Mouse (Mus musculus) hindbrain, embryonic 13.5 days (tissue): ENCODE results near the gene Hjurp. TPM values are rescaled to one million over a fixed set of nuclear protein-coding genes. Genes with fewer than 3 reads are reported as not detected.

Experiments used
- ATAC-seq: fragments of 200-750 bp; cut with Nextera tagmentation; 2 replicates; pipeline ENCODE4 v1.8.0; 2017; ENCODE audit warnings: moderate TSS enrichment; ENCODE audit not compliant: low FRiP score
- H3K27ac ChIP-seq: fragments of 300-500 bp; sonication (generic); 2 replicates; pipeline ENCODE4 v1.5.1; 2015; ENCODE audit warnings: inconsistent platforms, mild to moderate bottlenecking, moderate library complexity
- H3K27me3 ChIP-seq: fragments of 300-500 bp; sonication (generic); 2 replicates; pipeline ENCODE4 v1.6.1; 2015; ENCODE audit warnings: mild to moderate bottlenecking, inconsistent platforms
- H3K36me3 ChIP-seq: fragments of 300-500 bp; sonication (generic); 2 replicates; pipeline ENCODE4 v1.6.1; 2015; ENCODE audit warnings: mild to moderate bottlenecking, inconsistent platforms
- H3K4me1 ChIP-seq: fragments of 300-500 bp; sonication (generic); replicated peaks from 2 replicates; pipeline ENCODE4 v1.6.1; 2015; ENCODE audit warnings: inconsistent platforms
- H3K4me2 ChIP-seq: fragments of 300-500 bp; sonication (generic); 2 replicates; pipeline ENCODE4 v1.6.1; 2015; ENCODE audit warnings: inconsistent platforms, mild to moderate bottlenecking, moderate library complexity
- H3K4me3 ChIP-seq: fragments of 300-500 bp; sonication (generic); 2 replicates; pipeline ENCODE4 v1.5.1; 2015; ENCODE audit warnings: mild to moderate bottlenecking, inconsistent platforms
- H3K9ac ChIP-seq: fragments of 300-500 bp; sonication (generic); 2 replicates; pipeline ENCODE4 v1.6.1; 2015; ENCODE audit warnings: mild to moderate bottlenecking, inconsistent platforms
- H3K9me3 ChIP-seq: fragments of 300-500 bp; sonication (generic); 2 replicates; pipeline ENCODE4 v1.6.1; 2016; ENCODE audit warnings: inconsistent platforms
- WGBS: fragments of 180-500 bp; shearing (Covaris S2); methylation state at CpG from one replicate; pipeline ENCODE4 v1.1.7; 2015; 5-methylcytosine and 5-hydroxymethylcytosine counted together
- polyA plus RNA-seq: library from polyadenylated mRNA; unstranded; fragments of >200 nt; fragmentation: Nextera tagmentation; extraction: Ambion mirVana; gene quantifications from 2 replicates; pipeline ENCODE4 v1.2.1, GENCODE M21; 2015

Gene Hjurp
- polyA plus RNA-seq, 1 experiment from 2014 or later: 82.0 TPM

DNA sequence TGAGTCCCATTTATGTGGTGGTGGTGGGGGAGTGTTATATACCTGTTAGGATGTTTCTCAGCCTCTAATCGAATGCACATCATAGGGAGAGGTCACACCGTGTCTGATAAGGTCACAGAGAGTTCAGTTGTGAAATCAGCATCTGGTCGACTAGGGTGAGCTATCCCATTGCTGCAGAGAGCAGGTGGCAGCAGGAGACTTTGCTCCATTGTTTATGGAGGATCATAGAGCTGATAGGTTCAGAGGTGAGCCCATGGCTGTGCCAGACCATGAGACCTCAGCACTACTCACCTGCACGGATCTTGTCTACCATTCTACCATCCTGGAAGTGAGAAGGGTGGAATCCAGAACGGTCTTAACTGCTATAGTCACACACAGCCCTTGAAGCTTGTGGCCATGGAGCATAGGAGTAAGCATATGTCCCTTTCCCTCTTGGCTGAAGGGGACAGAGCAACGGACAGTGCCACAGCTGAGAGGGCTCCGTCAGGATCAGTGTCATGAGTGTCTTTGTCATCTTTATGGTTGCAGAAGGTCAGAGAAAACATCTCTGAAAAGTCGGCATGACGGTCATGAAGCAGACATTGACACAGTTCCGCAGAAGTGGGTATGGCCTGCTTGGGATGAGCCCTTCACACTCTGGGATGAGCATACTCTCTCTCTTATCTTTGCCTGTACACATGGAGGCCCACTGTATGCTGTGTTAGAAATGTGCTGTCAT, 7.0 kb upstream of the Hjurp start:
- Histone ChIP-seq H3K36me3 (no peaks in the 10 kb centered on the region), H3K4me3 (no peak overlapping the region), H3K9me3 (peaks cover 57% of the 10 kb centered on the region), H3K27me3 (no peaks in the 10 kb centered on the region), H3K4me1 (no peaks in the 10 kb centered on the region), H3K9ac (no peak overlapping the region), H3K4me2 (no peak overlapping the region), H3K27ac (no peak overlapping the region)
- ATAC-seq: peak; percentile 44
- WGBS: 63% methylated on average over 10 of the region's 10 CpGs

- WGBS: 81% methylated on average over 15 of the region's 15 CpGs
- no peaks in the 10 kb centered on the region for H3K36me3 ChIP-seq
- H3K9me3 ChIP-seq: peaks cover 55% of the 10 kb centered on the region
- no peak overlapping the region for H3K9ac ChIP-seq
- H3K27me3 ChIP-seq: no peaks in the 10 kb centered on the region
- H3K27ac ChIP-seq: no peak overlapping the region
- no peak for ATAC-seq
- no peak overlapping the region for H3K4me3 ChIP-seq
- H3K4me2 ChIP-seq: no peak overlapping the region
- H3K4me1 ChIP-seq: no peaks in the 10 kb centered on the region
Measured at GRCm38 (mm10) chr1:88283376-88284227, 6.2 kb upstream of the Hjurp start.

DNA sequence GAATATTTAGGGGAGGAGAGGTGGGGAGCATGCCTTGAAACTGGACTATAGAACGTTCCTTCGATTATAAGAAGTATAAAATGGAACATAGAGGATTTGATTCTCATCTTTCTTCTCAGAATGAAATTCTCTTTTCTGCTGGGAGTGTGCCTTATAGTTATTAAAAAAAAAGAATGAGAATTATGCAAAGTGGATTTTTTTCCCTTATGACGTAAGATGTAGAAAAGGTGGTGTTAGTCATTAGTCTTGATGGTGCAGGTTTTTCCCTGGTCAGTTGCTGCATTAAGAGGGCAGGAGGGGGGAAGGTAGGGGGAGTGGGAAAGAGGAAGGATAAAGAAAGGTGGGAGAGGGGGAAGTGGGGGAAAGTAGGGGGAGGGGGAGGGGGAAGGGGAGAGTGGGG, 4.9 kb upstream of the Hjurp start:
- no peak for ATAC-seq
- H3K4me1 ChIP-seq: peaks cover 7% of the 10 kb centered on the region
- 58% methylated on average over 3 of the region's 3 CpGs for WGBS
- H3K36me3 ChIP-seq: no peaks in the 10 kb centered on the region
- no peak overlapping the region for H3K27ac ChIP-seq
- H3K9me3 ChIP-seq: peaks cover 46% of the 10 kb centered on the region
- no peak overlapping the region for H3K9ac ChIP-seq
- H3K4me3 ChIP-seq: no peak overlapping the region
- H3K4me2 ChIP-seq: no peak overlapping the region
- H3K27me3 ChIP-seq: no peaks in the 10 kb centered on the region

GRCm38 (mm10) chr1:88280006-88280690, 2.7 kb upstream of the Hjurp start:
- H3K36me3 ChIP-seq: 0 out of 2 replicates have a peak, but pooled peaks cover under 1% of the 10 kb centered on the region
- no peak overlapping the region for H3K27ac ChIP-seq
- ATAC-seq: no peak
- H3K9me3 ChIP-seq: peaks cover 32% of the 10 kb centered on the region
- H3K4me3 ChIP-seq: no peak overlapping the region
- 76% methylated on average over 15 of the region's 15 CpGs for WGBS
- no peaks in the 10 kb centered on the region for H3K27me3 ChIP-seq
- no peak overlapping the region for H3K4me2 ChIP-seq
- peaks cover 27% of the 10 kb centered on the region for H3K4me1 ChIP-seq
- H3K9ac ChIP-seq: no peak overlapping the region

DNA sequence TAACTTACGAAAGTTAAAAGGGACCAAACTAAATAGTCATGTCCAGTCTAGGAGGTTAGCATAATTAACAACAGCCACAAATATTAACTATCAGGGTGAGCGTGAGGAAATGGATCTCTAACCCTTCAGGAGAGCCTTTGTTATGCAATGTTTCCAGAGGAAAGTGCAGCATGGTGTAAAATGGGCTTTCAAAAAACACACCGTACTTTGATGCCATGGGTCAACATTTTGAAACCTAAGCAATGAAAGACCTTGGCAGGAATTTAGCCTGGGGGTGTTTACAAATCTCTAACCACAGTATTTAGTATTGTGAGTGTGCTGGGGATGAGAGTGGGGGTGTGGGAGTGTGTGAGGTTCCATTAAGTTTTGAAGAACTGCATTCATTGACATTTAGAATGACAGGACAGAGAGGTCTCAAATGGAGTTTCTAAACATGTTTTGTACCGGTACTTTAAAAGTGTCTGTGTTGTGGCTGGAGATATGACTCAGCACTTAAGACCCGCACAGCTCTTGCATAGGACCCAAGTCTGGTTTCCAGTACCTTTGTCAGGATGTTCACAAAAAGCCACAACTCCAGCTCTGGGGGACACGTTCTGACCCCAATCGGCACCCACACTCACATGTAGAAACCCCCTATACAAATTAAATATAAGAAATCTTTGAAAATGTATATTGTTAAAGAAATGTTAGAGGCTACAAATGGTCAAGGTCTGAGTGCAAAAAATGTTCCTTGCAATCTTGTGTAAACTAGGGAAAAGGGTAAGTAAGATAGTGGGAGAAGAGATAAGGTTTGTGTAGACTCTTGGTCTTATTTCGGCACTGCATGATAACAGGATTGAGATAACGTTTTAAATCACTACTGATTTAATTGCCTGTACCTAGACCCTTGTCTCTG, 1.9 kb upstream of the Hjurp start:
- WGBS: 73% methylated on average over 9 of the region's 9 CpGs
- Histone ChIP-seq H3K36me3 (peaks cover 9% of the 10 kb centered on the region), H3K27me3 (no peaks in the 10 kb centered on the region), H3K9me3 (peaks cover 25% of the 10 kb centered on the region), H3K4me3 (no peak overlapping the region), H3K4me2 (no peak overlapping the region), H3K27ac (no peak overlapping the region), H3K4me1 (peaks cover 30% of the 10 kb centered on the region), H3K9ac (no peak overlapping the region)
- ATAC-seq: no peak

DNA sequence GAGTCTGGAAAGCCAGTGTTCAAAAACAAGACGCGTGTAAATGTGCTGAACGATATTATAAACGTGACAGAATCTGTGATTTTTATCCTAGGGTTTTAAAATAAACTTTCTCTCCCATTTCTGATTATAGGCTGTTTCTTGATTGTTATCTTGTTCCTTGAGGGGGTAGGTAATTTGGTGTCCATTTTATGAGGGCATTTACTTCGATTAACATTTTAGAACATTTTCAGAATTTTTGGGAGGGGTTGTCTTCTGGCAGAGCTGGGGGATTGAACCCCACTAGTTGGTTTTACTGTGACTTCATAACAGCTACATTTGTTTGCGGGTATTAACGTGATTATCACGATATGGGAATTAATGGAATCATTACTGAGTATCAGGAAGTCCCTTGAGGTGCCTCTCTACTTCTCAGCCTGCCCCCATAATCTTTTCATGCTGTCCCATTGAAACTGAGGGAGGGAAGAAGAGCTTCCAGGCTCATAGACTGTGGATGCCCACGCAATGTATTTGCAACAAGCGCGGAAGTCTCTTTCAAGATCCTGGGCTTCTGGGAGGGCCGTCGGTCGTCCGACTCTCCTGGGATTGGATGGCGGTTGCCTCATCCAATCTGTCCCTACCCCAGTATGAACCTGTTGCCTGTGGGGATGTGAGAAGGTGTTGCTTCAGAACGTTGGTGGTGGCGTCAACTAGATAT, 532 bp upstream of the Hjurp start:
- H3K4me1 ChIP-seq: peaks cover 30% of the 10 kb centered on the region
- H3K9ac ChIP-seq: peak overlapping the region; percentile 76
- H3K4me2 ChIP-seq: peak overlapping the region; percentile 54
- H3K4me3 ChIP-seq: peak overlapping the region; percentile 47
- peak; percentile 23 for ATAC-seq
- peaks cover 20% of the 10 kb centered on the region for H3K36me3 ChIP-seq
- peaks cover 12% of the 10 kb centered on the region; the same call in 1 of the 2 replicates for H3K9me3 ChIP-seq
- peak overlapping the region; percentile 69 for H3K27ac ChIP-seq
- H3K27me3 ChIP-seq: no peaks in the 10 kb centered on the region
- 67% methylated on average over 18 of the region's 18 CpGs for WGBS

- Histone ChIP-seq H3K27me3 (no peaks in the 10 kb centered on the region), H3K4me2 (peak overlapping the region; percentile 54), H3K4me3 (peak overlapping the region; percentile 47), H3K9ac (peak overlapping the region; percentile 76), H3K27ac (peak overlapping the region; percentile 69), H3K4me1 (peaks cover 30% of the 10 kb centered on the region), H3K36me3 (peaks cover 31% of the 10 kb centered on the region), H3K9me3 (0 out of 2 replicates have a peak, but pooled peaks cover under 1% of the 10 kb centered on the region)
- WGBS: 31% methylated on average over 10 of the region's 10 CpGs
- peak; percentile 49 for ATAC-seq
Measured at GRCm38 (mm10) chr1:88276524-88277097, 822 bp downstream of the Hjurp start.

GRCm38 (mm10) chr1:88275698-88276523, 1.5 kb downstream of the Hjurp start:
- no peak for ATAC-seq
- peaks cover 30% of the 10 kb centered on the region for H3K4me1 ChIP-seq
- WGBS: 67% methylated on average over 13 of the region's 13 CpGs
- H3K27me3 ChIP-seq: no peaks in the 10 kb centered on the region
- peaks cover 35% of the 10 kb centered on the region for H3K36me3 ChIP-seq
- peak overlapping the region; percentile 47 for H3K4me3 ChIP-seq
- H3K9me3 ChIP-seq: no peaks in the 10 kb centered on the region
- H3K27ac ChIP-seq: no peak overlapping the region
- peak overlapping the region; percentile 54 for H3K4me2 ChIP-seq
- H3K9ac ChIP-seq: peak overlapping the region; percentile 76

DNA sequence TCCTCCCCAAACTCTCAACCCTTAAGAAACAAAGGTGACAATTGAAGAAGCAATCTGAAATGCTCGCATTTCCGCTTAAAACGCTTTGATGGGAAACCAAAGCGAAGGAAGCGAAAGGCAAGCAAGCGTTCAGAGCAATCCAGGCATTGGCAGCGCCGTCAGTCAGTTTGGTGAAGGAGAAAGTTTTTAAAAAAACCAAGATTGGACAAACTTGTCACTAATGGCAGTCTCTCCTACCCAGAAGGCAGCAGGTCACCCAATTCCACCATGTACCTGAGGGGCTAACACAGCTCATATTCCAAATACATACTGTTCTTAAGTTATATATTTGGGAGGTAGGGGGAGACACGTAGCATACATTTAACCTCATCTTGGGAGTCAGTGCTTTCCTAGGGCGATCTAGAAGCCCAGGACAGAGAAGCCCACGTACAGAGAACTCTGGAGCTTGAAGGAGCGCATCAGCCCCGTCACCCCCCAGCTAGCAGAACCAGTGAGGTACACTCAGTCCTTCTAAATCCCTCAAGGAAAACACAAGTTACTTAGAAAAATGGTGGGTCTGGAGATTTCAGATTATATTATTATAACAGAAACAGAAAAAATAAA, 2.3 kb downstream of the Hjurp start:
- H3K9ac ChIP-seq: peak overlapping the region; percentile 1
- H3K4me3 ChIP-seq: no peak overlapping the region
- no peaks in the 10 kb centered on the region for H3K27me3 ChIP-seq
- peaks cover 30% of the 10 kb centered on the region for H3K4me1 ChIP-seq
- H3K36me3 ChIP-seq: peaks cover 35% of the 10 kb centered on the region
- H3K9me3 ChIP-seq: no peaks in the 10 kb centered on the region
- WGBS: 71% methylated on average over 13 of the region's 13 CpGs
- no peak overlapping the region for H3K27ac ChIP-seq
- no peak overlapping the region for H3K4me2 ChIP-seq
- no peak for ATAC-seq
